Mouse (Mus musculus): ENCODE data around the gene Gm20855.
"Not testable (repeated sequence)": the region's sequence is repeated elsewhere in the genome, so short reads cannot be mapped to it uniquely, and the experiment has no call there.

Gene Gm20855

DNA sequence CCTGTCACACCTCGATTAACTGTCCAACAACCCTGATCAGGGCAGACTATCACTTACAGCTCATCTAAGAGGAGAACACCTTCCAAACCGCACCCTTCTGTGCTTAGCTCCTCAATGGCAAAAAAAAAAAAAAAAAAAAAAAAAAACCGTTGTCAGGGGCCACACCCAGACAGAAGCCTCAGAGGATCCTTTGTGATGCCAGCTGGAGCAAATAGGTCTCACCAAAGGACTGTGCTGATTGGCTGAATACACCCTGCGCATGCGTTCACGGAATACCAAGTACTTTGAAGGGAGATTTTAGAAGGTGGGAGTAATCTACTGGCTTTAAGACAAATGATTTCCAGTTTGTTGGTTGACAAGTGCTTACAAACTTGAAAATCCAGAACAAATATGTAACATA lies at the start of gene Gm20855:
Gm20855 (minus strand) TSS at position 101 of the 400 bp plus-strand sequence.
- not testable (repeated sequence) for DNase-seq (ENCODE audit: low read depth)

Data from c-Kit-positive CD71-positive TER-119-negative erythroid progenitor cells, embryonic 14.5 days (primary cell).